ENCODE assay signal across 18 mouse cellular contexts in the genomic region with DNA sequence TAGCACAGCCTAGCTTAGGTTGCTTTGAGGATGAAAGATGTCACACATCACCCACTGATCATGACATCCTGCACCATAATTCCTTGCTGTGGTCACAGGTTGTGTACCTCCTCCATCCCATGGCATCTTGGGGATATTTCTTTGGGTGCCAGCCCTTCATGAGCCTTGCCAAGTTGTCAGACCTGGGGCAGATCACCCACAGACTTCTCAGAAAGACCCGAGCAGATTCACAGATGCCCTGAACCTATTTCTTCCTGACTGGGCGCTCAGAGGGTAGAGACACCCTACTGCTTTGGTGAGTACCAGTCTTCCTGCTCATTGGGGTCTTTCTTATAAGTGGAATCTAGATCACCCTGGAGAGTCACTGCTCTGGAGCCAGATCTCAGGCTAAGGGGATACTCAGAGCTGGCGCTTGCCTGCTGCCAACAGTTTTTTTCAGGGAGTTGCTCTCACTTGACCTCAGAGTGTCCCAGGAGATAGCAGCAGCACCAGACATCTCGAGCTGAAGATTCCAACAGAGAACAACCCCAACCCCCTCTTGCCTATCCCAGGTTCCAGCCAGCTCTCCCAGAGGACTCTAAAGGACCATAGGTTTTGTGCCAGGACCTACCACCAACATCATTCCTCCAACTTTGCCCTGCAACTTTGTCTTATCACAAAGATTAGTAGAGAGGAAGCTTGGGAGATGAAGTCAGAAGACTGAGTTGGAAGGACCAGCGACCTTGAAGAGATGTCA. TPM values are rescaled to one million over a fixed set of nuclear protein-coding genes. Genes with fewer than 3 reads are reported as not detected.
"Had no signal": no experiment of that assay in that cellular context is flagged by ENCODE, and none has a peak within 500 bp of the region (broad histone marks: within the 10 kb centered on the region; RNA-seq: fewer than 3 reads in every experiment).

No protein-coding gene starts in this region.

- H3K36me3 ChIP-seq: limb, embryonic 10.5 days; liver, embryonic 15.5 days; midbrain, embryonic 10.5 days; midbrain, embryonic 15.5 days; neural tube, embryonic 15.5 days had no signal

- H3K9me3 ChIP-seq: limb, embryonic 10.5 days; liver, embryonic 15.5 days; midbrain, embryonic 10.5 days; midbrain, embryonic 15.5 days; neural tube, embryonic 15.5 days had no signal

- H3K4me3 ChIP-seq: left cerebral cortex, adult 2 months; limb, embryonic 10.5 days; liver, embryonic 15.5 days; midbrain, embryonic 10.5 days; midbrain, embryonic 15.5 days; neural tube, embryonic 15.5 days had no signal

- DNase-seq: kidney, adult 8-10 months; kidney, postnatal 4 days; lung, adult 2 months; lung, postnatal 36 days; right cerebral cortex, adult 18-20 months; right cerebral cortex, postnatal 25 days; thymus, postnatal 14 days had no signal

- H3K4me1 ChIP-seq: limb, embryonic 10.5 days; liver, embryonic 15.5 days; midbrain, embryonic 10.5 days had no signal

- H3K27ac ChIP-seq: kidney, postnatal 0 days; left cerebral cortex, adult 2 months; limb, embryonic 10.5 days; liver, embryonic 15.5 days; midbrain, embryonic 10.5 days; midbrain, embryonic 15.5 days; neural tube, embryonic 15.5 days; stomach, postnatal 0 days had no signal

- H3K4me2 ChIP-seq: liver, embryonic 11.5 days; liver, embryonic 15.5 days; midbrain, embryonic 15.5 days; neural tube, embryonic 15.5 days had no signal

- H3K27me3 ChIP-seq: liver, embryonic 15.5 days; midbrain, embryonic 15.5 days; neural tube, embryonic 15.5 days had no signal

- ATAC-seq: lung, postnatal 0 days; midbrain, embryonic 15.5 days had no signal

- H3K9ac ChIP-seq: liver, embryonic 15.5 days; midbrain, embryonic 15.5 days; neural tube, embryonic 15.5 days had no signal

RNA-seq across cellular contexts. Expression of gene Gnao1, which starts 58.9 kb away (rescaled TPM):
- total RNA-seq: megakaryocyte progenitor cell, adult 5-6 weeks had no signal
